Mouse (Mus musculus): ENCODE data around the gene Ube2f. TPM values are rescaled to one million over a fixed set of nuclear protein-coding genes. Genes with fewer than 3 reads are reported as not detected.

Ube2f gene
- polyA plus RNA-seq, 1 experiment from 2014 or later, result 71.6 TPM

- Histone ChIP-seq H3K4me3 (no peak overlapping the region), H3K4me1 (peaks cover 26% of the 10 kb centered on the region), H3K36me3 (no peaks in the 10 kb centered on the region), H3K4me2 (no peak overlapping the region), H3K9ac (no peak overlapping the region), H3K9me3 (replicated peaks) (no peaks in the 10 kb centered on the region), H3K27me3 (replicated peaks) (0 out of 2 replicates have a peak, but pooled peaks cover 6% of the 10 kb centered on the region), H3K27ac (no peak overlapping the region)
- no peak for ATAC-seq
- 9% methylated on average over 1 of the region's 1 CpGs for WGBS (ENCODE audit: insufficient replicate concordance)
Observed at GRCm38 (mm10) chr1:91215981-91216380, 34.1 kb upstream of the Ube2f start.

- H3K9ac ChIP-seq, result no peak overlapping the region
- 16% methylated on average over 10 of the region's 10 CpGs for WGBS (ENCODE audit: insufficient replicate concordance)
- H3K27me3 ChIP-seq (replicated peaks), result 0 out of 2 replicates have a peak, but pooled peaks cover 6% of the 10 kb centered on the region
- no peak overlapping the region for H3K27ac ChIP-seq
- no peaks in the 10 kb centered on the region for H3K36me3 ChIP-seq
- ATAC-seq, result no peak
- H3K4me1 ChIP-seq, result peaks cover 26% of the 10 kb centered on the region
- no peak overlapping the region for H3K4me3 ChIP-seq
- H3K4me2 ChIP-seq, result no peak overlapping the region
- H3K9me3 ChIP-seq (replicated peaks), result no peaks in the 10 kb centered on the region
Observed at GRCm38 (mm10) chr1:91216504-91217267, 33.4 kb upstream of the Ube2f start.

- 54% methylated on average over 7 of the region's 7 CpGs for WGBS (ENCODE audit: insufficient replicate concordance)
- Histone ChIP-seq H3K4me2 (no peak overlapping the region), H3K4me1 (peaks cover 16% of the 10 kb centered on the region), H3K9ac (no peak overlapping the region), H3K27me3 (replicated peaks) (0 out of 2 replicates have a peak, but pooled peaks cover 4% of the 10 kb centered on the region), H3K9me3 (replicated peaks) (no peaks in the 10 kb centered on the region), H3K4me3 (no peak overlapping the region), H3K36me3 (no peaks in the 10 kb centered on the region), H3K27ac (no peak overlapping the region)
- ATAC-seq, result no peak
Observed at GRCm38 (mm10) chr1:91219641-91220321, 30.3 kb upstream of the Ube2f start.

- 64% methylated on average over 3 of the region's 3 CpGs for WGBS (ENCODE audit: insufficient replicate concordance)
- no peaks in the 10 kb centered on the region for H3K9me3 ChIP-seq (replicated peaks)
- no peak overlapping the region for H3K4me2 ChIP-seq
- no peaks in the 10 kb centered on the region for H3K36me3 ChIP-seq
- ATAC-seq, result no peak
- H3K27me3 ChIP-seq (replicated peaks), result no peaks in the 10 kb centered on the region
- H3K27ac ChIP-seq, result no peak overlapping the region
- H3K9ac ChIP-seq, result no peak overlapping the region
- H3K4me1 ChIP-seq, result peaks cover 16% of the 10 kb centered on the region
- H3K4me3 ChIP-seq, result no peak overlapping the region
Observed at GRCm38 (mm10) chr1:91220322-91220672, 29.8 kb upstream of the Ube2f start.

GRCm38 (mm10) chr1:91226562-91226961, 23.5 kb upstream of the Ube2f start:
- H3K27me3 ChIP-seq (replicated peaks), result no peaks in the 10 kb centered on the region
- peak; percentile 19; the same call in 1 of the 2 replicates for ATAC-seq
- H3K9me3 ChIP-seq (replicated peaks), result no peaks in the 10 kb centered on the region
- peaks cover 30% of the 10 kb centered on the region for H3K4me1 ChIP-seq
- H3K27ac ChIP-seq, result no peak overlapping the region
- no peak overlapping the region for H3K4me2 ChIP-seq
- no peak overlapping the region for H3K9ac ChIP-seq
- no peak overlapping the region for H3K4me3 ChIP-seq
- WGBS (ENCODE audit: insufficient replicate concordance), result 60% methylated on average over 4 of the region's 4 CpGs
- no peaks in the 10 kb centered on the region for H3K36me3 ChIP-seq

- Histone ChIP-seq H3K4me2 (peak overlapping the region; percentile 44), H3K9ac (peak overlapping the region; percentile 53; the same call in 1 of the 2 replicates), H3K9me3 (replicated peaks) (no peaks in the 10 kb centered on the region), H3K4me1 (peaks cover 30% of the 10 kb centered on the region), H3K36me3 (no peaks in the 10 kb centered on the region), H3K4me3 (no peak overlapping the region), H3K27me3 (replicated peaks) (no peaks in the 10 kb centered on the region), H3K27ac (peak overlapping the region; percentile 69)
- 46% methylated on average over 15 of the region's 15 CpGs for WGBS (ENCODE audit: insufficient replicate concordance)
- ATAC-seq, result peak; percentile 71
Observed at GRCm38 (mm10) chr1:91227381-91228054, 22.6 kb upstream of the Ube2f start.

GRCm38 (mm10) chr1:91231142-91231541, 19.0 kb upstream of the Ube2f start:
- ATAC-seq, result no peak
- 57% methylated on average over 6 of the region's 6 CpGs for WGBS (ENCODE audit: insufficient replicate concordance)
- Histone ChIP-seq H3K9me3 (replicated peaks) (no peaks in the 10 kb centered on the region), H3K36me3 (no peaks in the 10 kb centered on the region), H3K4me3 (no peak overlapping the region), H3K27me3 (replicated peaks) (no peaks in the 10 kb centered on the region), H3K9ac (no peak overlapping the region), H3K27ac (no peak overlapping the region), H3K4me2 (no peak overlapping the region), H3K4me1 (peaks cover 35% of the 10 kb centered on the region)

GRCm38 (mm10) chr1:91231896-91232295, 18.2 kb upstream of the Ube2f start:
- no peaks in the 10 kb centered on the region for H3K9me3 ChIP-seq (replicated peaks)
- WGBS (ENCODE audit: insufficient replicate concordance), result 35% methylated on average over 5 of the region's 5 CpGs

GRCm38 (mm10) chr1:91235395-91235794, 14.7 kb upstream of the Ube2f start:
- Histone ChIP-seq H3K27ac (no peak overlapping the region), H3K9me3 (replicated peaks) (no peaks in the 10 kb centered on the region), H3K9ac (no peak overlapping the region), H3K4me1 (peaks cover 15% of the 10 kb centered on the region), H3K4me3 (no peak overlapping the region), H3K36me3 (no peaks in the 10 kb centered on the region), H3K4me2 (no peak overlapping the region), H3K27me3 (replicated peaks) (peaks cover 5% of the 10 kb centered on the region; the same call in 1 of the 2 replicates)
- WGBS (ENCODE audit: insufficient replicate concordance), result 16% methylated on average over 5 of the region's 5 CpGs
- no peak for ATAC-seq

More at GRCm38 (mm10) chr1:91231896-91232295, 18.2 kb upstream of the Ube2f start:
- Histone ChIP-seq H3K4me1 (peaks cover 27% of the 10 kb centered on the region), H3K27ac (no peak overlapping the region), H3K4me3 (no peak overlapping the region), H3K36me3 (no peaks in the 10 kb centered on the region), H3K27me3 (replicated peaks) (no peaks in the 10 kb centered on the region), H3K4me2 (no peak overlapping the region), H3K9ac (no peak overlapping the region)
- ATAC-seq, result no peak

GRCm38 (mm10) chr1:91237676-91238075, 12.4 kb upstream of the Ube2f start:
- H3K36me3 ChIP-seq, result no peaks in the 10 kb centered on the region
- WGBS (ENCODE audit: insufficient replicate concordance), result 63% methylated on average over 6 of the region's 6 CpGs
- no peak overlapping the region for H3K27ac ChIP-seq
- peaks cover 5% of the 10 kb centered on the region; the same call in 1 of the 2 replicates for H3K27me3 ChIP-seq (replicated peaks)
- peaks cover 26% of the 10 kb centered on the region for H3K4me1 ChIP-seq
- no peak overlapping the region for H3K4me3 ChIP-seq
- H3K4me2 ChIP-seq, result no peak overlapping the region
- H3K9me3 ChIP-seq (replicated peaks), result no peaks in the 10 kb centered on the region
- ATAC-seq, result no peak
- no peak overlapping the region for H3K9ac ChIP-seq

- ATAC-seq, result peak; percentile 44; the same call in 1 of the 2 replicates
- Histone ChIP-seq H3K4me2 (no peak overlapping the region), H3K9ac (no peak overlapping the region), H3K9me3 (replicated peaks) (no peaks in the 10 kb centered on the region), H3K4me3 (no peak overlapping the region), H3K27ac (no peak overlapping the region), H3K4me1 (peaks cover 26% of the 10 kb centered on the region), H3K27me3 (replicated peaks) (peaks cover 5% of the 10 kb centered on the region; the same call in 1 of the 2 replicates), H3K36me3 (no peaks in the 10 kb centered on the region)
- WGBS (ENCODE audit: insufficient replicate concordance), result 17% methylated on average over 5 of the region's 5 CpGs
Observed at GRCm38 (mm10) chr1:91239112-91239511, 11.0 kb upstream of the Ube2f start.

- WGBS (ENCODE audit: insufficient replicate concordance), result 28% methylated on average over 1 of the region's 1 CpGs
- H3K9ac ChIP-seq, result no peak overlapping the region
- H3K4me1 ChIP-seq, result peaks cover 25% of the 10 kb centered on the region
- H3K4me3 ChIP-seq, result no peak overlapping the region
- no peak overlapping the region for H3K27ac ChIP-seq
- H3K9me3 ChIP-seq (replicated peaks), result no peaks in the 10 kb centered on the region
- no peaks in the 10 kb centered on the region for H3K36me3 ChIP-seq
- peaks cover 5% of the 10 kb centered on the region; the same call in 1 of the 2 replicates for H3K27me3 ChIP-seq (replicated peaks)
- no peak overlapping the region for H3K4me2 ChIP-seq
- ATAC-seq, result peak; percentile 18; the same call in 1 of the 2 replicates
Observed at GRCm38 (mm10) chr1:91239800-91240199, 10.3 kb upstream of the Ube2f start.

All from liver, embryonic 12.5 days (tissue).